Mouse (Mus musculus) CH12.LX (cell line): ENCODE results near the gene Kcna10.

Experiments
- CTCF ChIP-seq, 2 experiments: IDR thresholded peaks in 1 of 2; conservative IDR thresholded peaks in 1 of 2; 2 replicates each; pipeline ENCODE4 v1.5.1; 2011 to 2012; ENCODE audit warnings: low read depth in 2 of 2, low read length in 2 of 2, improper control_type of control experiment in 1 of 2, inconsistent platforms in 1 of 2, mild to moderate bottlenecking in 1 of 2, moderate library complexity in 1 of 2
- E2F4 ChIP-seq: IDR thresholded peaks from 2 replicates; pipeline ENCODE4 v1.6.1; 2011; ENCODE audit warnings: low read depth, low read length, improper control_type of control experiment; ENCODE audit not compliant: insufficient replicate concordance
- ELF1 ChIP-seq: IDR thresholded peaks from 2 replicates; pipeline ENCODE4 v1.6.1; 2014; ENCODE audit warnings: low read depth, mild to moderate bottlenecking, inconsistent platforms, low read length, improper control_type of control experiment
- HCFC1 ChIP-seq: IDR thresholded peaks from 2 replicates; pipeline ENCODE4 v1.6.1; 2012; ENCODE audit warnings: low read depth, mild to moderate bottlenecking, inconsistent platforms, low read length, improper control_type of control experiment
- MAFK ChIP-seq: IDR thresholded peaks from 2 replicates; pipeline ENCODE4 v1.6.1; 2011; ENCODE audit warnings: low read length, improper control_type of control experiment; ENCODE audit not compliant: insufficient replicate concordance
- MAX ChIP-seq: IDR thresholded peaks from 2 replicates; pipeline ENCODE4 v1.6.1; 2011; ENCODE audit warnings: low read length, improper control_type of control experiment
- POLR2A ChIP-seq: IDR thresholded peaks from 2 replicates; pipeline ENCODE4 v1.6.1; 2011; ENCODE audit warnings: low read depth, mild to moderate bottlenecking, improper control_type of control experiment, low read length
- POLR2AphosphoS2 ChIP-seq: IDR thresholded peaks from 2 replicates; pipeline ENCODE4 v1.6.1; 2011; ENCODE audit warnings: low read depth, low read length, improper control_type of control experiment
- RCOR1 ChIP-seq: conservative IDR thresholded peaks from 2 replicates; pipeline ENCODE4 v1.6.1; 2012; ENCODE audit warnings: low read depth, mild to moderate bottlenecking, inconsistent platforms, low read length, improper control_type of control experiment
- ZMIZ1 ChIP-seq: IDR thresholded peaks from 2 replicates; pipeline ENCODE4 v1.6.1; 2012; ENCODE audit warnings: low read depth, mild to moderate bottlenecking, inconsistent platforms, low read length, improper control_type of control experiment

GRCm38 (mm10) chr3:107223230-107223629, 40.4 kb downstream of the Kcna10 start:
- TF ChIP-seq E2F4, result no peak
- no peak for TF ChIP-seq MAX
- no peak for TF ChIP-seq ZMIZ1
- no peak for TF ChIP-seq CTCF (conservative IDR thresholded peaks at IDR 0.05 in 1 of 2, IDR thresholded peaks at IDR 0.05 in 1 of 2; ENCODE audit: low read depth in 2 of 2, low read length in 2 of 2)
- TF ChIP-seq RCOR1, result no peak
- no peak for TF ChIP-seq POLR2AphosphoS2
- TF ChIP-seq MAFK, result no peak
- TF ChIP-seq POLR2A, result no peak
- TF ChIP-seq HCFC1, result no peak
- no peak for TF ChIP-seq ELF1
